Mouse (Mus musculus) gastrocnemius, adult 18-20 months (tissue): ENCODE results near the gene Cenpa. TPM values are rescaled to one million over a fixed set of nuclear protein-coding genes. Genes with fewer than 3 reads are reported as not detected.

Experiments
- DNase-seq: peaks from one replicate; pipeline ENCODE4 v3.0.0; 2021; ENCODE audit warnings: low spot score
- long read RNA-seq, 2 experiments: library from polyadenylated mRNA; stranded (forward); transcript quantifications; one replicate each; pipeline ENCODE4 v2.0.0; 2021
- total RNA-seq, 2 experiments: library from RNA; stranded (reverse); gene quantifications; 2 replicates each; pipeline ENCODE4 v1.2.3; 2021

The Cenpa gene
- 1 to 10 TPM in 1 of 2 experiments, under 1 TPM in 1; 0.96 to 2.5 TPM for total RNA-seq
- long read RNA-seq, experiment 1 = 0 reads
- long read RNA-seq, experiment 2 = 0 reads

DNA sequence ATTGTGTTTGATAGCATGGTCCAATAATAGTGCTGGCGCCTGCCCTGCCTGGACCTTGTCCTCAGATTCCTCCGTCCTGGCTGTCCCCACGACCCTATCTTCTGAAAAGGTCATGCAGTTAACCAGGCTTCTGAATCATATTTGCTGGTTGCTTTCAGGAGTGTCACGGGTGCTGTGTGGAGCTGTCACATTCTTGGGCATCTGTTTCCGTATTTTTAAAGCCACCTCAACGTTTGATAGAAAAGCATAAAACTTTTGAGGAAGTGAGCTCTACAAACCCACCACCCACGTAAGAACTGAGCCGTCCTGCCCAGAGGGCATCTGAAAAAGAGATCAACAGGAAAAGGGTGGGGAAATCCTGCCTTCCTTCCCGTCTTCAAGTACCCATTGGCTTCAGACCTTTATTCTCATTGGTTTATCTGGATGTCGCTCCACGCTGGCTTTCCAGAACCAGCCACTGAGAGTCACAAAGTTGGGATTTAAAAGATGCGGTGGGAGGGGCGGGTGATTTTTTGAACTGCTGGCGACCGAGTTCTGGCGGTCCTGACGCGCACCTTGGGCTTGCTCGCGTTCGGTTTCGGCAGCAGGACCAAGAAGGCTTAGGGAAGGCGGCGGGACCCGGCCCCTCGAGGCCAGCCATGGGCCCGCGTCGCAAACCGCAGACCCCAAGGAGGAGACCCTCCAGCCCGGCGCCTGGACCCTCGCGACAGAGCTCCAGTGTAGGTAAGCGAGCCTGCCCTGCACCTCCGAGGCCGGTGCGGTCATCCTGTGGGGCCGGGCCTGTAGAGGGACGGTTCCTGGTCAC lies at the start of gene Cenpa:
TSS of gene Cenpa (plus strand) at position 387 of the 805 bp plus-strand sequence.
- DNase-seq = peak; percentile 96

DNA sequence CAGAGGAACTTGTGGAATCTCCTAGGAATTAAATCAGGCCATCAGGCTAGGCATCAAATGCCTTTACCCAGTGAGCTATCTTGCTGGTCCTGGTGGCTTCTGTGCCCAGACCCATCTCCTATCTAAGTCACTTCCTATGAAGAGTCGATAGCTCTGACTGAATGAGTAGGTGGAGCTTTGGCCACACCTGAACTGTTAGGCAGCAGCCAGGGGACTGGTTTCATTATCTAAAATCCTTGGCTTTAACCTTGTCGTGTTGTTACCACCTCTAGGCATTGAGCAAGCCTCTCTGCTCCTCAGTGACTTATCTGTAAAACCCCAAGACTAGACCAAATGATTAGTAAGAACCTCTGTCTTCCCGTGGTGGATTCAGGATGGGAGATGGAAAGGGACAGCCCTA lies 49.2 kb upstream of the Cenpa start:
- no peak for DNase-seq

DNA sequence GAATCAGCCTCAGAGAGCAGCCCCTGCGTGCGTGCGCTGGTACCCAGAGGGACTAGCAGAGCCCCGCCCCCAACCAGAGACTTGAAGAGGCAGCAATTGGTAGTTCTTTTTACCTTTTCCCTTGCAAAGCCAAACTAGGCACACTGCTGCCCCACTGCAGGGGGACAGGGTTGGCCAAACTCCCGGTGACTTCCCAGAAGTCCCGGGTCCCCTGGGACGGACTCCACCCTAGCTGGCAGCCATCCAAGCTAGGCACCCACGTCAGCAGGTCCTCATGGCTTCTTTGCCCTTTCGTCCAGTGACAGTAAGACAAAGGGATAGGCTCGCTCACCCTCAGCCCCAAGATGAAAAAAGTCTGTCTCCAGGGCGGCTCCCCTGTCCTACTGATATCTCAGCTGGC lies 48.7 kb upstream of the Cenpa start:
- no peak for DNase-seq

DNA sequence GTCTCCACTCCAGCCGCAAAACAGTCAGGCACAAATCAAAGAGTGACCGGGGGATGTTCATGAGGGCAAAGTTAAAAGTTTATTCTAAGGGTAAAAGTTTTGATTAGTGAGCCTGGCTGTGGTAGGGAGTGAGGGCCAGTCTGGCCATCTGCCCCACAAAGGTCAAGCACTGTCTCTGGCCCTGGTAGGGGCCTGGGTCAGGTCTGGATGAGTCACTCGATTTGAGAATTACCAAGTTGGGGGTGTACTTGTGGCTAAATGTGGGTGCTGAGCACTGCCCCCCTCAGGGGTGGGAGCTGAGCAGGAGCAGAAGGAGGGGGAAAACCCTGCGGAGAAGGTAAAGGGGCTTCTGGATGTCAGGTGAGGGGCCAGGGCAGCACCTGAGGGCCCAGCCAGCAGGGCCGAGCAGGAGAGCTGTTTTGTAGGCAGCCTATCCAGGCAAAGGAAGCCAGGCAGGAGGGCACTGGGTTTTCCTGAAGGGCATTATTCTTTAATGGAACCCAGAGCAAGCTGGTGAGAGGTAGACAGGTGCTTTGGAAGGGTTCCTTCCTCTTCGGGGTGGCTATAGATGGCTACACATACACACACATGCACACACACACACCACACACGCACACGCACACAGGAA lies 48.1 kb upstream of the Cenpa start:
- DNase-seq = no peak

DNA sequence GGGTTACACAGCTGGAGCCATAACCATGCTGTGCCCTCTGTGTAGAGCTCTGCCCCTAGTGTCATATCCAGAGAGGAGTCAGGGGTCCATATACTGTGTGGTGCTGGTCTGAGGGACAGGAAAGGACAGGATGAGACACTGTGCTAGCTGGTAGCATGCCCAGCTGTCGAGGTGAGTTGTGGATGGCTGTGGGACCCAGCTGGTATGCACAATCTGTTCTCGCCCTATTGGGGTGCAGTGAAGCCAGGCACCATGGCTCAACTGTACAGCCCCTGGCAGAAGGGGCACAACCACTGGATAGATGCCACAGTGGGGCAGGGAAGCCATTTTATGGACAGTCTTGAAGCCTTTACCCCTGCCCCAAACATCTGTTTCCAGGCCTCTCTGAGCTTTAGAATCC lies 47.4 kb upstream of the Cenpa start:
- DNase-seq = no peak

DNA sequence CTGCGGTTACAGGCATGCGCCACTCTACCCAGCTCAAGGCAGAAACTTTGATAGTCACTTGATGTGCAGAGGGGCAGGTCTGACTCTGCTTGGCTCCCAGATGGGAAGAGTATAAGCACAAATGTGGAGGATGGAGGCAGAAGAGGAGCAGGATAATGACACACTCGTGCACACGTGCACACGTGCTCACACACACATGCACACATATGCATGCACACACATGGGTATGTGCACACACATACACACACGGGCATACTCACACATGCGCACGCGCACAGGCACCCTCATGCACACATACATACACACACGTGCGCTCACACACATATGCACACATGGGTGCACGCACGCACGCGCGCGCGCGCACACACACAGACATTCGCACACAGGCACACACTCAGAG lies 46.0 kb upstream of the Cenpa start:
- no peak for DNase-seq

DNA sequence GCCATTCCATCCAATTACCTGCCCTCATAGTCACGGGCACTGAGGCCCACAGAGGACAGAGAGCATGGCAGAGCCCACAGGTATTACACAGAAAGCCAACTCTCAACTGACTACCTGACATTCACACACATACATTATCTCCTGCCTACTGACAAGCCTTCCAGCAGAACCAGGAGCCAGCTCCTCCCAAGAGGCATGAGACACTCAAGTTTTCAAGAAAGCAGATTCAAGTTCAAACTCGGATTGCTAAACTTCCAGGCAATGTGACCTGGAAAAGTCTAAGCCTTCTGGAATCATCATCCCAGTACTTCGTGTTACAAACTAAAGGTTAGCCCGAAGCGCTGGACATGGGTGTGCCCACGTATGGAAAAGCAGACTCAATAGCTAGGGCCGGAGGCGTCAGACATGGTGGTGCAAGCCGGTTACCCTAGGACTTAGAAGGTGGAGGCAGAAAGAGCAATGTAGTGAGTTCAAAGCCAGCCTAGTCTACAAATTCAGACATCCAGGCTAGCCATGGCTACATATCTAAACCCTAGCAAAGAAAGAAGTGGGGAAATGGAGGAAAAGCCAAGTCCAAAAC lies 45.3 kb upstream of the Cenpa start:
- DNase-seq = no peak

DNA sequence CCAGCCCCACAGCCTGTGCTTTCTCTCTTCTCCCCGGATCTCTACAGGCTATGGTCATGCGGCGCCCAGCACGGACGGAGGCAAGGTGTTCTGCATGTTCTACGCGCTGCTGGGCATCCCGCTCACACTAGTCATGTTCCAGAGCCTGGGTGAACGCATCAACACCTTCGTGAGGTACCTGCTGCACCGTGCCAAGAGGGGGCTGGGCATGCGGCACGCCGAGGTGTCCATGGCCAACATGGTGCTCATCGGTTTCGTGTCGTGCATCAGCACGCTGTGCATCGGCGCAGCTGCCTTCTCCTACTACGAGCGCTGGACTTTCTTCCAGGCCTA lies 44.8 kb upstream of the Cenpa start:
- DNase-seq = no peak

DNA sequence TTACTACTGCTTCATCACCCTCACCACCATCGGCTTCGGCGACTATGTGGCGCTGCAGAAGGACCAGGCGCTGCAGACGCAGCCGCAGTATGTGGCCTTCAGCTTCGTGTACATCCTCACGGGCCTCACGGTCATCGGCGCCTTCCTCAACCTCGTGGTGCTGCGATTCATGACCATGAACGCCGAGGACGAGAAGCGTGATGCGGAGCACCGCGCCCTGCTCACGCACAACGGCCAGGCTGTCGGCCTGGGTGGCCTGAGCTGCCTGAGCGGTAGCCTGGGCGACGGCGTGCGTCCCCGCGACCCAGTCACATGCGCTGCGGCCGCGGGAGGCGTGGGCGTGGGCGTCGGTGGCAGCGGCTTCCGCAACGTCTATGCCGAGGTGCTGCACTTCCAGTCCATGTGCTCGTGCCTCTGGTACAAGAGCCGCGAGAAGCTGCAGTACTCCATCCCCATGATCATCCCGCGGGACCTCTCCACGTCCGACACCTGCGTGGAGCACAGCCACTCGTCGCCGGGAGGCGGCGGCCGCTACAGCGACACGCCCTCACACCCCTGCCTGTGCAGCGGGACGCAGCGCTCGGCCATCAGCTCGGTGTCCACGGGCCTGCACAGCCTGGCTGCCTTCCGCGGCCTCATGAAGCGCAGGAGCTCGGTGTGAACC lies 44.3 kb upstream of the Cenpa start:
- no peak for DNase-seq

DNA sequence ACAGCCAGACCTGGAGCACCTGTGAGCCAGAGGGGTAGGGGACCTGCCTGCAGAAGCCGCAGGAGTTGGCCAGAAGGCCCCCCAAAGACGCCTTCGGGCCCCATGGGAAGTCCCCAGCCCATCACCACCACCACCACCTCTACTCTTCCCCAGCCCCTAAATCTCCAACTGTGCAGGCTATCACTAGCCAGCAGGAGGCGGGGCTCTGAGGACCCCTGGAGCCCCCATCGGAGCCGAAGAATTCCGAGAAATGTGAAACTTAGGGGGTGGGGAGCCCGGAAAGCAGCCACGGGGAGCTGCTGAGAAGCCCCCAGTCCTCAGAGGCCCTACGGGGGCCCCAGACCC lies 43.8 kb upstream of the Cenpa start:
- no peak for DNase-seq

DNA sequence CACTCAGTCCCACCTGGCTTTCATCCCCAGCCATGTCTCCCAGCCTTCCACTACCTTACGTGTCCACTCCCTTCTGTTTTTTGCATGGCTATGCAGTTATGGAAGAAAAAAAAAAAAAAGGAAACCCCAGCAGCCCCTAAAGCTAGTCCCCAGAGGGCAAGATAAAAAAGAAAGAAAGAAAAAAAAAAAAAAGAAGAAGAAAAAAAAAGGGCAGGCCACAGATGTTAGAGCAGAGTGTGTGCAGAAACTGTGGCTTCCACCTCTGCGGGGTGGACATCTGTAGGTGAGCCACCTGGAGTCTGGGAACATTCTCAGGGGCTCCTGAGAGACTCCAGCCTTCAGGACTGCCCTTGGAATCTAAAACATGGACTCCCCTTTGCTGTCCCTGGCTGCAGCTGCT lies 43.2 kb upstream of the Cenpa start:
- no peak for DNase-seq

DNA sequence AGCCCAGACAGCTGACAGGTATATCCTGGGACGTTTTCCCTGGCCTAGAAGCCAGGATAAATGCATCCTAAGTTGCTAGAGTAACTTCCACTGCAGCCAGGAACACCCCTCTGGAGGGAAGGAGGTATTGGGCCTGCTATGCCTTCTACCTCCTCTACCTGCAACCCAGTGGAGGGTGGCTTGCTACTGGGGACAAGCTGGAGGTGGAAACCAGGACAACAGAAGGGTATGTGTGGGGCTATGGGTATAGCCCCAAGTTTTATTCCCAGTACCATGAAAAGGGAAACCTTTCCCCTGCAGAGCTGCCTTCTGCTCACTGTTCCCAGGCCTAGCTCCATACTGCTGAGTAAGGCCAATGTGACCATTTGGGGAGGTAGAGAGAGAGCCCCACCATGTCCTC lies 42.3 kb upstream of the Cenpa start:
- no peak for DNase-seq

DNA sequence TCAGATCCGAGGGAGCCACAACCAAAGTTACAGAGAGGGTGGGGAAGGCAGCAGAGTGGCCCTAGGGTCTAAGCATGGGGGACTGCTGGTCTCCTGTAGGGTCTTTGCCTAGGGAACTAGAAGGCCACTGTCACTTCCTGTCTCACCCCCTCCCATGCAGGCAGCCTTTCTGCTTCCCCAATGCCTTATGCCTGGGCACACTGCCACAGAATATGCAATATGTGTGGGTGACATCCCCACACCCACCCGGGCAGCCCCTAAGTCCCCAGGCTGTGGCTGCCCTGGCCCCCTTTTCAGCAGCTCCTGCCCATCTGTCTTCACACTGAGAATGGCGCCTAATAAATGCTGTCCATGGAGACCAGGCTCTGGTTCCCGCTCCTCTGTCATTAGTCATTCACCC lies 41.7 kb upstream of the Cenpa start:
- no peak for DNase-seq

DNA sequence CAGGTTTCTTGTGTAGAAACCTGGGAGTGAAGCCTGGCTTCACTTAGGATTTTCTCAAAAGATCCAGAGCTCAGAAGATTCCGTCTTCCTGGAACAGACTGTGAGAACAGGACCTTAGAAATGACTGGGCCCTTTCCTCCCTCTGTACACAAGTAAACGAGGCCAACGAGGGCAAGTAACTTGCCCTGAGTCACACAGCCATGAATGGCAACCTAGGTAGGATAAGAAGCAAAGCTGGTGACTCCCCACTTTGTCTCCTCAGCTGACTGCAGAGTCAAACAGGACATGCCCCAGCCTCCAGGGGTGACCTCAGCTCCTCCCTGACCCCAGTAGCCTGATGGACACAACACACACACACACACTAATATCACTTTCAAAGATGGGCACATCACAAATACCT lies 41.2 kb upstream of the Cenpa start:
- DNase-seq = no peak

DNA sequence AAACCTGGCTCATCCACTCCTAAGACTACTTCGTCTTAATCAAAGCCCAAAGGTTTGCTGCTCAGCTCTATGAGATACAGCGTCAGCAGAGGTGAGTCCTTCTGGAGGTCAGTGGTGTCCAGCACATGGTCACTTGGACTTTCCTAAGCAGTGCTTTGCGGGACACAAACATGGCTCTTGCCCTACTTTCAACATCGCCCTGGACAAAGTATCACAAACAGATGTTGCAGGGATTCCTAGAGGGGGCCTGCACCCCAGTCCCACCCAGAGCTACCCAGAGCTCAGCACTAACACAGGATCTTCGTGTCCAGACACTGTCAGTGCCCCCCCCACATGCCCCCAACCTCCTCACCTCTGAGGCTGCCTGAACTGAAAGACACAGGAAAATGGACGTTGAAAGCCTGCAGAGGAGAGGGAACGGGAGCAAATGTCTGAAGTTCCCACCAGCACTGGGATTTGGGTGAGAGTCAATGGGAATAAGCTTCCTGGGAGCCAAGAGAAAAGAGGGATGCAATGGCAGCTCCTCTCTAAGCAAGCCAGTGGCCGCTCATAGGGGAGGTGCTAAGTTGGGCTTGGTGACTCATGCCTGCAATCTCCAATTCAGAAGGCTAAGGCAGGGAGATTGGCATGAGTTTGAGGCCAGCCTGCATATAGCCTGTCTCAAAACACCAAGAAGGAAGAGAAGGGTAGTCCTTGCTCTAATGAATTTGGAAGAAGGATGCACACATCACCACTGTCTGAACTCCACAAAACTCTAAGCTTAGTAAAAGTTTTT lies 40.1 kb upstream of the Cenpa start:
- DNase-seq = no peak

DNA sequence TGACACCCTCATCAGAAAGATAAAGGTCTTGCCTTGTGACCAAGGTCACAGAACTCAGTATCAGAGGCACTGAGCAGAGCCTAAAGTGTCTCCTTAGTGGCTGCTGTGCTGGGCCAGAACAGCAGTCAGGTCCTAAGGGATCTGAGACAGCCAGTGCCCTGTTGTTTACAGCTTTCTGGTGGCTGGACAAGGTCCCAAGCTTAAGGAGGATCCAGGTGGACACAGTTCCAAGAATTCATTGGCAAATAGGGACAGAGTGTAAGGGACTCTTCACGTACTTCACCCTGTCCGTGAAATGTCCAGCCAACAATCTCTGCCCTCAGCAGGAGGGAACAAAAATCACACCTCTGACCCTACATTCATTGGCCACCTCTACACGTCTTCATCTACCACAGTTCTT lies 38.1 kb upstream of the Cenpa start:
- no peak for DNase-seq

DNA sequence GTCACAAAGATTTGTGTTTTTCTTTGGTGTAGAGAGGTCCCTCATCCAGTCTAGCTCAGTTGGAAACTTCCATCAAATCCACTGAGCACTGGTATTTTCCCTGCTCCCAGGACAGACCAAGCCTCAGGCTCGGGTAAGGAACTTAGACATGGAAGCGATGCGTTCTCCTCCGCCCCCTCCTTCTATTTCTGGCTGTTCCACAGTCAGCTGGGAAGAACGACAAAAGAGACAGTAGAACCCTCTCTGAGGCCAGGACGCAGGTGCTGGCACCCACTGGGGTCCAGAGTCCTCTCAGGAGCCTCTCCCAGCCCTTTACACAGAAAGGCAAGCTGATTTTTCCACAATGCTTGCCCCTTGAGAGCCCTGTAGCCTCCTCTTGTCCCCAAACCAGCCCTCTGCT lies 36.2 kb upstream of the Cenpa start:
- no peak for DNase-seq

DNA sequence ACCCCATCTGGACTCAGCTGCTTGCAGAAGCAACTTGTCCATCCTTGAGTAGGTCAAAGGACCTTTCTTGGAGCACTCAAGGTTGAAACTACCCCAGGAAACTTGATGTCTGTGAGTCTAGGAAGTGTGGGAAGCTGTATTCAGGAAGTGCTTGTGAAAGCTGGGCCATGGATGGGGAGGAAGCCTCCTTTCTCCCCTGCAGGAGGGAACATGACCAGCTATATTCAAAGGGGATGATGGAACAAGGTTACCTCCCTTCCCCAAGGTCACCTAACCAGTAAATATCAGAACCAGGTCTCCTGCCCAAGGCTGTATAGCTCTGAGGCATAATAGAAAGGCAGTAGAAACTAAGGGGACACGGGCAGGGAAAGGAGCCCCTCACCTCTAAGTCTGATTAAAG lies 34.4 kb upstream of the Cenpa start:
- DNase-seq = no peak

DNA sequence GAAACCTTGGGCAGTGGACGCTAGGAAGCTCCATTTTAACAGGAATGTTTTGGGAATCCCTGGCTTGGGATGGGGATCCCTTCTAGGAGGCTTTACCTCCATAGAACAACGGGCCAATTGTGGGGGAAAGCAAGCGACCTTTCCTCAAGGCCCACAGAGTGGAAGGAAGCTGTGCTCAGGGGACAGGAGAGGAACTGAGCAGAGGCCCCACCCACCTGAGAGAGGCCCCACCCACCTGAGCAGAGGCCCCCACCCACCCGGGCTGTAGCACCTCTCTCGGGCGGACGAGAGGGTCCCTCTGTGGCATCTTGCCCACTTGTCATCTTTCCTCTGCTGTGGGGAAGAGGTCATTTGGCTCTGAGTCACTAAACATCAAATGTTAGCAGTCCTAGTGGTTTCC lies 29.6 kb upstream of the Cenpa start:
- DNase-seq = no peak

DNA sequence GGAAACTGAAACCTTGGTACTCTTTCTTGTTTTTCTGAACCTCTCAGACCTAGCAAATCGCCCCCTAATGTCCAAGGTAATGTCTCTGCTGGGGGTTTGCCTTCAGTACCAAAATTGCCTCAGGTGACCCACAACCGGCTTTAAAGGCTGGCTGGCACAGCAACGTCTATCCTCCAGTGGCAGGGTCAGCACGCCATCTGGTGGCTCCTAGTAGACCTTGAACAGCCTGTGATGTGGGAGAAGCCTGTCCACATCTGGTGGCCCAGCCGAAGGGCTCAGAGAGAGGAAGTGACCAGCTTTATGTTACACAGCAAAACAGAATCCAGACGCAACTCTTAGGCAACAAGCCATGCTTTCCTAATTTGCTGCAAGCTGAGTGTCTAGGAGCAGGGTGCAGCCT lies 28.5 kb upstream of the Cenpa start:
- DNase-seq = peak; percentile 77

DNA sequence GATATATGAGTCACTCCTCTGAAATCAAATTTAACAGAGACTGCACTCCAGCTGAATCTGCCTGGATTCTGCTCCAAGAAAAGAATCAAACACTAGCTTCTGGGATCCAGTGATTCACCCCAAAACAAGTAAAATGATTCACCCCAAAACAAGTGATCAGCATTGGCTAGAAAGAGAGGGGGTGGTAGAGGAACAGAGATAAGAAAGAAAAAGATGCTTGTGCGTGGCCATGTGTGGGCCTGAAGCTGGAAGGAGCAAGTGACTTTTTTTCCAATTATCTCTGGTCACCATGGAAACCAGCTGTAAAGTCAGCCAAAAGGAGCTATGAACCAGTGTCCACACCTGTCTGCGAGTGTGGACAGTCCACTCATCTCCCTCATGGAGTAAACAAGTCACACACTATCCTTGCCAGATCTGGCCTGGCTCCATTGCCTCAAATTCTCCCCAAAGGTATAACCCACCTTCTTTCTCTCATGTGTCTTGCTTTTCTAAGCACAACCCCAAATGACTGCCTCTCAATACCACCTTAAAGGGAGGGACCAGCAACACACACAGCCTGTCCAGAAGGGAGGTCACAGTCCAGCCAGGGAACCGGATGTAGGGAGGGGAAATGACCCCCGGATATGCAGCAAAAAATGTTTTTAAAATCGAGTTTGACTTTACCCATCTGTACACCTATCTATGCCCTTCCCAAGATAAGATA lies 22.9 kb upstream of the Cenpa start:
- no peak for DNase-seq
